Mouse (Mus musculus): Measurements from ENCODE around the gene Apip. TPM values are rescaled to one million over a fixed set of nuclear protein-coding genes. Genes with fewer than 3 reads are reported as not detected.

Apip gene
- 30.7 and 44.3 TPM in 2 replicates for total RNA-seq (2014; rRNA removed; ENCODE audit: low replicate concordance)
- polyA plus RNA-seq (2015; fragmentation: Nextera tagmentation; extraction: Ambion mirVana), result 63.9 and 68.1 TPM in 2 replicates

- peaks cover 25% of the 10 kb centered on the region for H3K4me1 ChIP-seq (ENCODE audit: control insufficient read depth, insufficient read depth)
- ATAC-seq (ENCODE audit: insufficient read depth, low read depth) (peak; percentile 99), DNase-seq (ENCODE audit: low spot score) (peak; percentile 98)
- H3K4me2 ChIP-seq (ENCODE audit: low read depth, low read length), result peak within 1 kb of the TSS; percentile 85
- 0 out of 2 replicates have a peak, but pooled peaks cover 5% of the 10 kb centered on the region for H3K36me3 ChIP-seq (replicated peaks; ENCODE audit: control insufficient read depth, insufficient read depth, low read length)
- TF ChIP-seq CTCF (IDR thresholded peaks at IDR 0.05; ENCODE audit: low read depth), result no peak
- TF ChIP-seq EP300 (IDR thresholded peaks at IDR 0.05; ENCODE audit: low read depth), result no peak
- peak within 1 kb of the TSS; percentile 95 for H3K4me3 ChIP-seq (ENCODE audit: low read depth, low read length)
- no peaks in the 10 kb centered on the region for H3K27me3 ChIP-seq (ENCODE audit: control insufficient read depth, insufficient read depth, low read length)
- peak within 1 kb of the TSS; percentile 96 for H3K9ac ChIP-seq (replicated peaks; ENCODE audit: low read depth, low read length)
- H3K27ac ChIP-seq (ENCODE audit: low read depth), result peak within 1 kb of the TSS; percentile 98
- under 1% methylated on average over 55 of the region's 55 CpGs for WGBS
- H3K9me3 ChIP-seq (replicated peaks; ENCODE audit: control insufficient read depth, low read length), result no peaks in the 10 kb centered on the region
These were observed at the start of gene Apip, which contains the start of gene Pdhx for GRCm38 (mm10) chr2:103073219-103073982. Apip (plus strand) TSS chr2:103073675. Pdhx (minus strand) TSS chr2:103073513.

- no peak for TF ChIP-seq CTCF (IDR thresholded peaks at IDR 0.05; ENCODE audit: low read depth)
- no peak for TF ChIP-seq EP300 (IDR thresholded peaks at IDR 0.05; ENCODE audit: low read depth)
- H3K4me1 ChIP-seq (ENCODE audit: control insufficient read depth, insufficient read depth), result no peaks in the 10 kb centered on the region
- 81% methylated on average over 4 of the region's 4 CpGs for WGBS
- no peaks in the 10 kb centered on the region for H3K9me3 ChIP-seq (replicated peaks; ENCODE audit: control insufficient read depth, low read length)
- no peak for DNase-seq (ENCODE audit: low spot score)
- peaks cover 40% of the 10 kb centered on the region for H3K36me3 ChIP-seq (replicated peaks; ENCODE audit: control insufficient read depth, insufficient read depth, low read length)
- no peaks in the 10 kb centered on the region for H3K27me3 ChIP-seq (ENCODE audit: control insufficient read depth, insufficient read depth, low read length)
- H3K9ac ChIP-seq (replicated peaks; ENCODE audit: low read depth, low read length), result no peak overlapping the region
- H3K4me2 ChIP-seq (ENCODE audit: low read depth, low read length), result no peak overlapping the region
- no peak overlapping the region for H3K27ac ChIP-seq (ENCODE audit: low read depth)
- no peak overlapping the region for H3K4me3 ChIP-seq (ENCODE audit: low read depth, low read length)
- no peak for ATAC-seq (ENCODE audit: insufficient read depth, low read depth)
These were observed 35.6 kb upstream of the Apip start for GRCm38 (mm10) chr2:103037831-103038230.

- 45% methylated on average over 8 of the region's 8 CpGs for WGBS
- DNase-seq (ENCODE audit: low spot score), result no peak
- TF ChIP-seq CTCF (IDR thresholded peaks at IDR 0.05; ENCODE audit: low read depth), result no peak
- no peak for TF ChIP-seq EP300 (IDR thresholded peaks at IDR 0.05; ENCODE audit: low read depth)
These were observed 32.6 kb upstream of the Apip start for GRCm38 (mm10) chr2:103040896-103041295.

GRCm38 (mm10) chr2:103045286-103045685 is 28.2 kb upstream of the Apip start:
- 98% methylated on average over 2 of the region's 2 CpGs for WGBS
- no peak overlapping the region for H3K27ac ChIP-seq (ENCODE audit: low read depth)
- H3K4me1 ChIP-seq (ENCODE audit: control insufficient read depth, insufficient read depth), result no peaks in the 10 kb centered on the region
- H3K4me2 ChIP-seq (ENCODE audit: low read depth, low read length), result no peak overlapping the region
- TF ChIP-seq EP300 (IDR thresholded peaks at IDR 0.05; ENCODE audit: low read depth) (no peak), CTCF (IDR thresholded peaks at IDR 0.05; ENCODE audit: low read depth) (no peak)
- ATAC-seq (ENCODE audit: insufficient read depth, low read depth) (no peak), DNase-seq (ENCODE audit: low spot score) (no peak)
- no peak overlapping the region for H3K9ac ChIP-seq (replicated peaks; ENCODE audit: low read depth, low read length)
- no peaks in the 10 kb centered on the region for H3K27me3 ChIP-seq (ENCODE audit: control insufficient read depth, insufficient read depth, low read length)
- H3K36me3 ChIP-seq (replicated peaks; ENCODE audit: control insufficient read depth, insufficient read depth, low read length), result peaks cover 9% of the 10 kb centered on the region; the same call in 1 of the 2 replicates
- no peak overlapping the region for H3K4me3 ChIP-seq (ENCODE audit: low read depth, low read length)
- no peaks in the 10 kb centered on the region for H3K9me3 ChIP-seq (replicated peaks; ENCODE audit: control insufficient read depth, low read length)

More at GRCm38 (mm10) chr2:103040896-103041295, 32.6 kb upstream of the Apip start:
- no peaks in the 10 kb centered on the region for H3K27me3 ChIP-seq (ENCODE audit: control insufficient read depth, insufficient read depth, low read length)
- no peaks in the 10 kb centered on the region for H3K9me3 ChIP-seq (replicated peaks; ENCODE audit: control insufficient read depth, low read length)
- peaks cover 33% of the 10 kb centered on the region for H3K36me3 ChIP-seq (replicated peaks; ENCODE audit: control insufficient read depth, insufficient read depth, low read length)
- no peak for ATAC-seq (ENCODE audit: insufficient read depth, low read depth)
- H3K4me2 ChIP-seq (ENCODE audit: low read depth, low read length), result no peak overlapping the region
- H3K9ac ChIP-seq (replicated peaks; ENCODE audit: low read depth, low read length), result no peak overlapping the region
- H3K27ac ChIP-seq (ENCODE audit: low read depth), result no peak overlapping the region
- H3K4me3 ChIP-seq (ENCODE audit: low read depth, low read length), result no peak overlapping the region
- no peaks in the 10 kb centered on the region for H3K4me1 ChIP-seq (ENCODE audit: control insufficient read depth, insufficient read depth)

- no peaks in the 10 kb centered on the region for H3K27me3 ChIP-seq (ENCODE audit: control insufficient read depth, insufficient read depth, low read length)
- 76% methylated on average over 19 of the region's 19 CpGs for WGBS
- DNase-seq (ENCODE audit: low spot score), result no peak
- H3K4me3 ChIP-seq (ENCODE audit: low read depth, low read length), result no peak overlapping the region
- H3K4me1 ChIP-seq (ENCODE audit: control insufficient read depth, insufficient read depth), result no peaks in the 10 kb centered on the region
- H3K4me2 ChIP-seq (ENCODE audit: low read depth, low read length), result no peak overlapping the region
- H3K9ac ChIP-seq (replicated peaks; ENCODE audit: low read depth, low read length), result no peak overlapping the region
- TF ChIP-seq CTCF (IDR thresholded peaks at IDR 0.05; ENCODE audit: low read depth) (no peak), EP300 (IDR thresholded peaks at IDR 0.05; ENCODE audit: low read depth) (no peak)
- ATAC-seq (ENCODE audit: insufficient read depth, low read depth), result no peak
- H3K36me3 ChIP-seq (replicated peaks; ENCODE audit: control insufficient read depth, insufficient read depth, low read length), result 0 out of 2 replicates have a peak, but pooled peaks cover 6% of the 10 kb centered on the region
- no peak overlapping the region for H3K27ac ChIP-seq (ENCODE audit: low read depth)
- H3K9me3 ChIP-seq (replicated peaks; ENCODE audit: control insufficient read depth, low read length), result no peaks in the 10 kb centered on the region
These were observed 21.3 kb upstream of the Apip start for GRCm38 (mm10) chr2:103051937-103052893.
